Mouse (Mus musculus): ENCODE data around the gene Hoxa10. TPM values are rescaled to one million over a fixed set of nuclear protein-coding genes. Genes with fewer than 3 reads are reported as not detected.

The Hoxa10 gene
- polyA plus RNA-seq, 1 experiment from 2014 or later, result 0.17 TPM

GRCm38 (mm10) chr6:52249826-52250225 is 9.2 kb upstream of the Hoxa10 start:
- Histone ChIP-seq H3K9me3 (no peaks in the 10 kb centered on the region), H3K4me2 (no peak overlapping the region), H3K36me3 (no peaks in the 10 kb centered on the region), H3K4me1 (peaks cover 18% of the 10 kb centered on the region), H3K27ac (no peak overlapping the region), H3K4me3 (no peak overlapping the region), H3K27me3 (peaks cover 99% of the 10 kb centered on the region), H3K9ac (no peak overlapping the region)
- WGBS, result 4% methylated on average over 4 of the region's 4 CpGs
- ATAC-seq (ENCODE audit: borderline replicate concordance, extremely low read depth, low FRiP score, low TSS enrichment), result no peak

GRCm38 (mm10) chr6:52249415-52249738 is 8.7 kb upstream of the Hoxa10 start:
- Histone ChIP-seq H3K4me3 (0 out of 2 replicates have a peak overlapping the region, but pooled peaks have one; percentile 4), H3K36me3 (no peaks in the 10 kb centered on the region), H3K4me2 (no peak overlapping the region), H3K9ac (no peak overlapping the region), H3K27me3 (peaks cover 99% of the 10 kb centered on the region), H3K9me3 (no peaks in the 10 kb centered on the region), H3K27ac (no peak overlapping the region), H3K4me1 (peaks cover 18% of the 10 kb centered on the region)
- WGBS, result 1% methylated on average over 16 of the region's 16 CpGs
- no peak for ATAC-seq (ENCODE audit: borderline replicate concordance, extremely low read depth, low FRiP score, low TSS enrichment)

- no peak overlapping the region for H3K27ac ChIP-seq
These were observed 8.2 kb upstream of the Hoxa10 start for GRCm38 (mm10) chr6:52248638-52249414.

GRCm38 (mm10) chr6:52247766-52248637 is 7.3 kb upstream of the Hoxa10 start:
- H3K4me3 ChIP-seq, result no peak overlapping the region
- H3K4me2 ChIP-seq, result no peak overlapping the region

More at GRCm38 (mm10) chr6:52248638-52249414, 8.2 kb upstream of the Hoxa10 start:
- no peaks in the 10 kb centered on the region for H3K36me3 ChIP-seq
- H3K27me3 ChIP-seq, result peaks cover 99% of the 10 kb centered on the region
- no peak overlapping the region for H3K4me2 ChIP-seq
- 2% methylated on average over 27 of the region's 27 CpGs for WGBS
- no peak overlapping the region for H3K9ac ChIP-seq
- H3K4me3 ChIP-seq, result 0 out of 2 replicates have a peak overlapping the region, but pooled peaks have one; percentile 4
- no peaks in the 10 kb centered on the region for H3K9me3 ChIP-seq
- ATAC-seq (ENCODE audit: borderline replicate concordance, extremely low read depth, low FRiP score, low TSS enrichment), result no peak
- peaks cover 18% of the 10 kb centered on the region for H3K4me1 ChIP-seq

GRCm38 (mm10) chr6:52246916-52247315 is 6.3 kb upstream of the Hoxa10 start:
- Histone ChIP-seq H3K36me3 (no peaks in the 10 kb centered on the region), H3K4me1 (peaks cover 12% of the 10 kb centered on the region; the same call in 1 of the 2 replicates), H3K4me2 (no peak overlapping the region), H3K9ac (no peak overlapping the region), H3K27ac (no peak overlapping the region), H3K4me3 (no peak overlapping the region), H3K9me3 (no peaks in the 10 kb centered on the region), H3K27me3 (peaks cover 99% of the 10 kb centered on the region)
- 2% methylated on average over 3 of the region's 3 CpGs for WGBS
- no peak for ATAC-seq (ENCODE audit: borderline replicate concordance, extremely low read depth, low FRiP score, low TSS enrichment)

More at GRCm38 (mm10) chr6:52247766-52248637, 7.3 kb upstream of the Hoxa10 start:
- H3K27ac ChIP-seq, result no peak overlapping the region
- no peaks in the 10 kb centered on the region for H3K36me3 ChIP-seq
- peaks cover 12% of the 10 kb centered on the region; the same call in 1 of the 2 replicates for H3K4me1 ChIP-seq
- WGBS, result 2% methylated on average over 23 of the region's 23 CpGs
- no peak overlapping the region for H3K9ac ChIP-seq
- H3K9me3 ChIP-seq, result no peaks in the 10 kb centered on the region
- H3K27me3 ChIP-seq, result peaks cover 99% of the 10 kb centered on the region
- ATAC-seq (ENCODE audit: borderline replicate concordance, extremely low read depth, low FRiP score, low TSS enrichment), result no peak

- 2% methylated on average over 26 of the region's 26 CpGs for WGBS
- Histone ChIP-seq H3K27ac (no peak overlapping the region), H3K36me3 (no peaks in the 10 kb centered on the region), H3K27me3 (peaks cover 99% of the 10 kb centered on the region), H3K9me3 (no peaks in the 10 kb centered on the region), H3K4me3 (no peak overlapping the region), H3K9ac (no peak overlapping the region), H3K4me2 (no peak overlapping the region), H3K4me1 (peaks cover 12% of the 10 kb centered on the region; the same call in 1 of the 2 replicates)
- ATAC-seq (ENCODE audit: borderline replicate concordance, extremely low read depth, low FRiP score, low TSS enrichment), result no peak
These were observed 5.7 kb upstream of the Hoxa10 start for GRCm38 (mm10) chr6:52246403-52246803.

- Histone ChIP-seq H3K4me1 (peaks cover 12% of the 10 kb centered on the region; the same call in 1 of the 2 replicates), H3K27me3 (peaks cover 99% of the 10 kb centered on the region), H3K4me3 (peak within 1 kb of the TSS; percentile 8; the same call in 1 of the 2 replicates), H3K27ac (no peak within 1 kb of the TSS), H3K9me3 (no peaks in the 10 kb centered on the region), H3K36me3 (no peaks in the 10 kb centered on the region), H3K9ac (no peak within 1 kb of the TSS), H3K4me2 (no peak within 1 kb of the TSS; the same call in 1 of the 2 replicates)
- WGBS, result 1% methylated on average over 20 of the region's 20 CpGs
- ATAC-seq (ENCODE audit: borderline replicate concordance, extremely low read depth, low FRiP score, low TSS enrichment), result no peak
These were observed 5.1 kb upstream of the Hoxa10 start, which contains the start of gene Hoxa11 for GRCm38 (mm10) chr6:52245757-52246142. Gene Hoxa11 (minus strand): TSS chr6:52245810.

GRCm38 (mm10) chr6:52245040-52245756 is 4.5 kb upstream of the Hoxa10 start:
- ATAC-seq (ENCODE audit: borderline replicate concordance, extremely low read depth, low FRiP score, low TSS enrichment), result no peak
- WGBS, result under 1% methylated on average over 71 of the region's 71 CpGs

GRCm38 (mm10) chr6:52244471-52245039 is 3.9 kb upstream of the Hoxa10 start:
- H3K4me1 ChIP-seq, result peaks cover 15% of the 10 kb centered on the region
- peaks cover 100% of the 10 kb centered on the region for H3K27me3 ChIP-seq
- no peak for ATAC-seq (ENCODE audit: borderline replicate concordance, extremely low read depth, low FRiP score, low TSS enrichment)
- WGBS, result 2% methylated on average over 23 of the region's 23 CpGs
- no peak overlapping the region for H3K27ac ChIP-seq
- no peak overlapping the region for H3K9ac ChIP-seq
- H3K36me3 ChIP-seq, result no peaks in the 10 kb centered on the region
- H3K4me3 ChIP-seq, result no peak overlapping the region; the same call in 1 of the 2 replicates
- H3K9me3 ChIP-seq, result no peaks in the 10 kb centered on the region
- no peak overlapping the region for H3K4me2 ChIP-seq

More at GRCm38 (mm10) chr6:52245040-52245756, 4.5 kb upstream of the Hoxa10 start:
- H3K27me3 ChIP-seq, result peaks cover 100% of the 10 kb centered on the region
- H3K27ac ChIP-seq, result no peak overlapping the region
- no peaks in the 10 kb centered on the region for H3K9me3 ChIP-seq
- no peaks in the 10 kb centered on the region for H3K36me3 ChIP-seq
- no peak overlapping the region for H3K4me2 ChIP-seq
- H3K4me1 ChIP-seq, result peaks cover 13% of the 10 kb centered on the region
- no peak overlapping the region for H3K9ac ChIP-seq
- peak overlapping the region; percentile 8; the same call in 1 of the 2 replicates for H3K4me3 ChIP-seq

GRCm38 (mm10) chr6:52243681-52244121 is 3.0 kb upstream of the Hoxa10 start:
- Histone ChIP-seq H3K4me1 (peaks cover 11% of the 10 kb centered on the region), H3K27ac (no peak overlapping the region), H3K9ac (no peak overlapping the region), H3K27me3 (peaks cover 99% of the 10 kb centered on the region), H3K4me2 (no peak overlapping the region), H3K9me3 (no peaks in the 10 kb centered on the region), H3K36me3 (no peaks in the 10 kb centered on the region), H3K4me3 (no peak overlapping the region)
- no peak for ATAC-seq (ENCODE audit: borderline replicate concordance, extremely low read depth, low FRiP score, low TSS enrichment)
- 4% methylated on average over 12 of the region's 12 CpGs for WGBS

GRCm38 (mm10) chr6:52242801-52243332 is 2.2 kb upstream of the Hoxa10 start:
- H3K9ac ChIP-seq, result no peak overlapping the region
- no peaks in the 10 kb centered on the region for H3K9me3 ChIP-seq
- H3K4me2 ChIP-seq, result no peak overlapping the region
- H3K27ac ChIP-seq, result no peak overlapping the region
- 4% methylated on average over 4 of the region's 4 CpGs for WGBS
- peaks cover 98% of the 10 kb centered on the region for H3K27me3 ChIP-seq
- H3K4me3 ChIP-seq, result no peak overlapping the region
- H3K36me3 ChIP-seq, result no peaks in the 10 kb centered on the region
- peaks cover 11% of the 10 kb centered on the region for H3K4me1 ChIP-seq
- ATAC-seq (ENCODE audit: borderline replicate concordance, extremely low read depth, low FRiP score, low TSS enrichment), result no peak
